Mouse (Mus musculus) activated CD4-positive, CD25-positive, alpha-beta regulatory T cell (primary cell): ENCODE data around the gene Gm21992. TPM values are rescaled to one million over a fixed set of nuclear protein-coding genes. Genes with fewer than 3 reads are reported as not detected.

Source experiments
- polyA plus RNA-seq, 2 experiments: library from polyadenylated mRNA; unstranded; fragments of 100-300 nt; shearing (Covaris generic); gene quantifications; one replicate each; pipeline ENCODE4 v1.2.1; 2017

The Gm21992 gene
- 10 to 100 TPM; 24.6 to 37.9 TPM for polyA plus RNA-seq

GRCm38 (mm10) chr19:4811063-4811908 is at the start of gene Gm21992, which contains the start of gene Rbm14:
Gene Gm21992, minus strand, starts transcription at chr19:4811612.
Gene Rbm14, minus strand, starts transcription at chr19:4811634.

GRCm38 (mm10) chr19:4854552-4855469 is 43.4 kb upstream of the Gm21992 start, which contains the start of gene Ctsf:
Gene Ctsf, plus strand, starts transcription at chr19:4855130.

DNA sequence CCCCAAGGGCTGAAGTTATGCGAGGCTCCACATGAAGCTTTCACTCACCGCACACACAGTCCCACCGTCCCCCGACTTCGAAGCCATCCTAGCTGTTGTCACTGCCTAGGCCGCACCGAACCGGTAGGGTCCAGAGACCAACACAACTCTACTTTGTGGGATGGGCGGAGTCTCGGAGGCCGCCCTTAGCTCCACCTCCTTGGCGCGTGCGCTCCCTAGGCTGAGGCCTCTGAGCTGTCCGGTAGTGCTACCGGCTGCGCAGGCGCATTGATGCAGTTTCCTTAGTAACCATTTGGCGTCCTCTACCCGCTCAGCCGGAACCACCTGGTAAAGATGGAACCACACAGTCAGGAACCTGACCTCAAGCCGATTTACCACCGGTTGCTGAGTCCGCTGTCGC is 27.7 kb upstream of the Gm21992 start, which contains the start of the genes Ccs and Ccdc87:
Gene Ccs, minus strand, starts transcription at position 184 of the 400 bp plus-strand sequence.
Gene Ccdc87, plus strand, starts transcription at position 218 of the 400 bp plus-strand sequence.

DNA sequence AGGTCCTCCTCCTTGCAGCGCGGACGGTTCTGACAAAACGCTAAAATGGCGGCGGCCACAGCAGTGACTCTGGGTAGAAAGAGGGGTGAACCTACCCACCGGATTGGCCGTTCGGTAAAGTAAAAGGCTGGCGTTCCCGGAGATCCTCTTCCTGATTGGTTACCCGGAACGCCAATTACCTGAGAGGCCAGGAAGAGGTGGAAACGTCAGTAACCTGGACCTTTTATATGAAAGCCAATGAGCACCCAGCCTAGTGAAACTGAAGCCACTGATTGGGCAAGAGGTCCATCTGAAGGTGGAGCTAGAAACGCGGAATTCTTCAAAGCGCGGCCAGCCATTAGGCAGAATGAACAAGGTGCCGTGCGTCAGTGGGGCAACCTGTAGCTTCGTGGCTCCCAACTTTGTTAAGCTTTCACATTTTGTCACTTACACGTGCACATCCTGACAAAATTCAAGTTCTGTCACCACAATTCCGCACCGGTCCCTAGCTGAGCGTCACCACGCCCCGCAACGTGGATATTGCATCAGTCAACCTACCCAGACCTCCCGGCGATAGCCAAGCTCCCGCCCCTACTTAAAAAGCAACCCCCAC is 17.5 kb downstream of the Gm21992 start, which contains the start of gene Rbm4:
Gene Rbm4, minus strand, starts transcription at position 71 of the 592 bp plus-strand sequence.

GRCm38 (mm10) chr19:4756193-4756911 is 55.1 kb downstream of the Gm21992 start, which contains the start of gene Rbm4b:
Gene Rbm4b, plus strand, starts transcription at chr19:4756497.

GRCm38 (mm10) chr19:4711098-4711600 is 100.3 kb downstream of the Gm21992 start, which contains the start of gene Sptbn2:
Gene Sptbn2, plus strand, starts transcription at chr19:4711167.

GRCm38 (mm10) chr19:4698205-4698677 is 113.2 kb downstream of the Gm21992 start, which contains the start of gene Gm960:
Gene Gm960, minus strand, starts transcription at chr19:4698668.

Other genes starting within 250 kb of the Gm21992 start
- 1 to 10 TPM in 1 of 2 experiments, under 1 TPM in 1; 0.42 to 1.0 TPM for gene Lrfn4, start 195.9 kb downstream of the Gm21992 start, polyA plus RNA-seq
- gene Rce1, start 186.0 kb downstream of the Gm21992 start, polyA plus RNA-seq: 10 to 100 TPM; 55.2 to 61.6 TPM
- gene Gm960, start 112.9 kb downstream of the Gm21992 start, polyA plus RNA-seq: under 1 TPM in 1 of 2 experiments, not detected in 1; 0.74 TPM
- under 1 TPM; 0.18 to 0.80 TPM for gene Sptbn2, start 100.4 kb downstream of the Gm21992 start, polyA plus RNA-seq
- gene Rbm4b, start 55.1 kb downstream of the Gm21992 start, polyA plus RNA-seq: 10 to 100 TPM; 35.8 TPM
- gene Rbm4, start 17.7 kb downstream of the Gm21992 start, polyA plus RNA-seq: 10 to 100 TPM; 47.2 to 53.7 TPM
- 10 to 100 TPM; 37.0 to 61.2 TPM for gene Rbm14, start within 50 bp of the Gm21992 start, polyA plus RNA-seq
- 100 to 1,000 TPM; 132 to 164 TPM for gene Ccs, start 27.7 kb upstream of the Gm21992 start, polyA plus RNA-seq
- under 1 TPM; 0.05 to 0.41 TPM for gene Ccdc87, start 27.8 kb upstream of the Gm21992 start, polyA plus RNA-seq
- 1 to 10 TPM; 3.3 to 6.6 TPM for gene Ctsf, start 43.5 kb upstream of the Gm21992 start, polyA plus RNA-seq
- gene Actn3, start 66.3 kb upstream of the Gm21992 start, polyA plus RNA-seq: under 1 TPM; 0.06 to 0.35 TPM
- 10 to 100 TPM in 1 of 2 experiments, 1 to 10 TPM in 1; 6.8 to 12.0 TPM for gene Zdhhc24, start 67.1 kb upstream of the Gm21992 start, polyA plus RNA-seq
- gene Bbs1, start 95.0 kb upstream of the Gm21992 start, polyA plus RNA-seq: under 1 TPM; 0.44 to 0.49 TPM
- gene Dpp3, start 116.7 kb upstream of the Gm21992 start, polyA plus RNA-seq: 100 to 1,000 TPM in 1 of 2 experiments, 10 to 100 TPM in 1; 85.9 to 129 TPM
- under 1 TPM; 0.35 to 0.90 TPM for gene Peli3, start 131.5 kb upstream of the Gm21992 start, polyA plus RNA-seq
- 10 to 100 TPM; 51.3 to 68.1 TPM for gene Mrpl11, start 150.5 kb upstream of the Gm21992 start, polyA plus RNA-seq
- gene Npas4, start 178.7 kb upstream of the Gm21992 start, polyA plus RNA-seq: under 1 TPM in 1 of 2 experiments, not detected in 1; 0.85 TPM
- 1 to 10 TPM; 1.7 to 2.1 TPM for gene Slc29a2, start 212.2 kb upstream of the Gm21992 start, polyA plus RNA-seq
- gene B4gat1, start 227.2 kb upstream of the Gm21992 start, polyA plus RNA-seq: 10 to 100 TPM; 12.0 to 16.9 TPM
- gene AC124502.3, start 227.3 kb upstream of the Gm21992 start, polyA plus RNA-seq: under 1 TPM; 0.57 to 0.63 TPM
- 10 to 100 TPM; 79.6 to 86.4 TPM for gene Brms1, start 229.7 kb upstream of the Gm21992 start, polyA plus RNA-seq
- not detected for gene Rin1, start 238.9 kb upstream of the Gm21992 start, polyA plus RNA-seq